Mouse (Mus musculus): ENCODE results near the gene Bckdha.

GRCm38 (mm10) chr7:25614086-25614485 is 44.7 kb downstream of the Bckdha start:
- no peak for TF ChIP-seq CTCF (IDR thresholded peaks at IDR 0.05; ENCODE audit: insufficient read depth, low read depth, low read length)
- no peak for TF ChIP-seq POLR2A (IDR thresholded peaks at IDR 0.05; ENCODE audit: insufficient read depth, low read depth, low read length)

Data from olfactory bulb, adult 2 months (tissue).